Mouse (Mus musculus) layer of hippocampus, adult 2 months (tissue): ENCODE data around the gene Vav2. TPM values are rescaled to one million over a fixed set of nuclear protein-coding genes. Genes with fewer than 3 reads are reported as not detected.
A peak's percentile ranks its signal among the peaks of the same experiment; 100 is the strongest.

Experiments
- DNase-seq, 2 experiments: peaks; one replicate each; pipeline ENCODE4 v3.0.0; 2022; ENCODE audit warnings: low spot score in 2 of 2
- H3K27ac ChIP-seq: fragments of 200-600 bp; 2 replicates; pipeline ENCODE4 v1.8.1; 2022
- H3K4me3 ChIP-seq: fragments of 200-600 bp; 2 replicates; pipeline ENCODE4 v1.8.1; 2022; ENCODE audit warnings: mild to moderate bottlenecking
- CTCF ChIP-seq: fragments of 200-600 bp; conservative IDR thresholded peaks from 2 replicates; pipeline ENCODE4 v1.8.1; 2022; ENCODE audit warnings: antibody characterized with exemption, mild to moderate bottlenecking, moderate library complexity
- microRNA-seq, 2 experiments: library from miRNA; unstranded; fragments of <30 nt; microRNA quantifications; one replicate each; pipeline ENCODE4 v1.2.0; 2021
- total RNA-seq, 2 experiments: library from RNA; stranded (reverse); gene quantifications; 2 replicates each; pipeline ENCODE4 v1.2.3; 2021

Gene Vav2
- total RNA-seq, 2 experiments from 2014 or later: 10.9 to 11.0 TPM

DNA sequence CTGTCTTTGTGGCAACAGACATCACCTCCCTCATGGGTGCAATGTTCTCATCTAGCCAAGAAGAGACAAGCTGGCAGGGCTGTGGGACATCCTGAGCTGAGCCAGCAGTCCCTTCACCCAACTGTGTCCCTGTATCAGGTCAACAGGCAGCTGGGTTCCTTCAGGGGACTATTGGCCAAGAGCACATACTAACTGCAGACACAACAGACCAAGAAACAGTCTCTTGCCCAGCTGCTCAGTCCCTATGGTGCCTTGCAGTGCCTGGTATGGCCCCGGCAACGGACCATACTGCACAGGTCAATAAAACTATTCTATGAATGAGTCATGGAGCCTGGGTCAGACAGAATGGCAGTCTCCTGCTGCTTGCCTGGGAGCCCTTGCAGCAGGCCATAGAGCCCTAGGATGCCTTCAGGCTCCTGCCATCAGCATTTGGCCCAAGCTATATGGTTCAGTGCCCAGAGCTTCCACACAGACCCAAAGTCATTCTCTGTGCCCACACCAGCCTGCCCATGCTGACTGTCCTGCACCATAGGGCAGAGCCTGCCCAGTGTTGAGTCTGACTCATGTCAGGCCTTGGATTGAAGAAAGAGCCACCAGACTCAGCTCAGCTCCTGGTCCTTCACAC is 197.2 kb downstream of the Vav2 start:
- no peak for TF ChIP-seq CTCF
- no peak overlapping the region for H3K4me3 ChIP-seq
- DNase-seq: no peak
- H3K27ac ChIP-seq: peak overlapping the region; percentile 36; the same call in 1 of the 2 replicates

DNA sequence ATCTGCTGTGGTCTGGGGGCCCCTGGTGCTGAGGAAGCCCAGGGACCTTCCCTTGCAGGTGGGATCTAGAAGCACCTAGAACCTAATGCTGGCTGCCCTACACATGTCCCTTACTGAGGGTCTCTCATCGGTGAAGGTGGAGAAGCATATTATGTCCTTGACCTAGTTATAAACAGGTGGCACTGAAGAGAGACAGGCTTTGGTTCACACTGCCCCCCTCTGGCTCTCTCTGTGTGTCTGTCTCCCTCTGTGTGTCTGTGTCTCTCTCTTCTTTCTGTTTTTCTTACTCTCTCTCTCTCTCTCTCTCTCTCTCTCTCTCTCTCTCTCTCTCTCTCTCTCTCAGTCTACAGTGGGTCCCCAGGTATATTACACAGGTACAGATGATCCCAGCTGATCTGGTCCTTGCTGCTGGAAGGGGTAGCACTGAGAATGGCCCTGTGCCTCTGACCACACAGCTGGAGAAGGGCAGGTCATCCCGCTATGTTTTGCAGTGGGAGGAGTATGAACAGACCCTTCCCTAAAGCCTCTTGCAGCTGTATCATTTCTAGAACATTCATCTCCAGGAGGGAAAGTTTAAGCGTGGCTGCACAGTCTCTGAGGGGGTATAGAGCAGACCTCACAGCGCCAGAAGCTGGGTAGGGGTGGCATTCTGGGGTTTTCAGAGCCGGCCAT is 197.9 kb downstream of the Vav2 start:
- H3K27ac ChIP-seq: peak overlapping the region; percentile 39; the same call in 1 of the 2 replicates
- H3K4me3 ChIP-seq: no peak overlapping the region
- TF ChIP-seq CTCF: peak; percentile 57
- peak in 1 of 2 experiments; percentile 61 for DNase-seq

- no peak overlapping the region for H3K27ac ChIP-seq
- TF ChIP-seq CTCF: no peak
- H3K4me3 ChIP-seq: no peak overlapping the region
- DNase-seq: no peak
These were observed 200.3 kb downstream of the Vav2 start for GRCm38 (mm10) chr2:27226572-27226971.

- Histone ChIP-seq H3K27ac (peak overlapping the region; percentile 37), H3K4me3 (no peak overlapping the region)
- TF ChIP-seq CTCF: no peak
- peak; percentile 60 to 73 for DNase-seq
These were observed 203.8 kb downstream of the Vav2 start for GRCm38 (mm10) chr2:27223012-27223421.

DNA sequence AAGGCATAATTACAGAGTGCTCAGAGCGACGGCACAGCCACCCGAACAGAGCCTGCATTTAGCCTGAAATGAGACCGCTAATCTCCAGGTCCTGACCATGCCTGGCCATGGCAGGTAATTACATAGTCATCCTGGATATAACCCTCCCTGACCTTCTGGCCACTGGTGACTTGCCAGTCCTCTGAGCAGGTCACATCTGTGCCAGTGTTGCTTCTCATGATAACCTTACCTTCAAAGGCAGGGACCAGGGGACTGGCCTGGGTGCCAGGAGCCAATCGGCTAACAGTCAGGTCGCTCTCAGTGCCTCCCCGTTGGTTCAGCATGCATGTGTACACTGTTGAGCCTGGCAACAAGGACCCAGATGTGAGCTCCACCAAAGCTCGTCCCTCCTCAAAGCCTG is 208.3 kb downstream of the Vav2 start:
- H3K4me3 ChIP-seq: no peak overlapping the region
- TF ChIP-seq CTCF: no peak
- peak overlapping the region; percentile 78 for H3K27ac ChIP-seq
- no peak for DNase-seq

- H3K4me3 ChIP-seq: no peak overlapping the region
- no peak for TF ChIP-seq CTCF
- no peak for DNase-seq
- peak overlapping the region; percentile 78 for H3K27ac ChIP-seq
These were observed 208.7 kb downstream of the Vav2 start for GRCm38 (mm10) chr2:27218121-27218544.

- H3K27ac ChIP-seq: no peak overlapping the region
- no peak for TF ChIP-seq CTCF
- DNase-seq: no peak
- H3K4me3 ChIP-seq: no peak overlapping the region
These were observed 211.3 kb downstream of the Vav2 start for GRCm38 (mm10) chr2:27215537-27215936.

Small RNA genes lying within 50 kb of the gene (microRNA-seq; reads per million reads assigned to microRNA genes)
- gene Gm24049: 0 reads per million in 2 experiments
- gene Mir7578: 0 reads per million in 2 experiments

Other genes with a start within 250 kb of the Vav2 start
- gene Sardh, start 178.7 kb downstream of the Vav2 start, total RNA-seq: 1 to 10 TPM; 5.3 to 6.3 TPM
- 10 to 100 TPM; 23.6 to 24.5 TPM for gene Brd3os, start 15.3 kb upstream of the Vav2 start, total RNA-seq
- gene Brd3, start 80.6 kb upstream of the Vav2 start, total RNA-seq: 10 to 100 TPM; 43.6 to 51.8 TPM
- gene Wdr5, start 88.1 kb upstream of the Vav2 start, total RNA-seq: 10 to 100 TPM; 24.8 to 28.9 TPM
- 10 to 100 TPM; 26.9 to 29.5 TPM for gene Rxra, start 249.4 kb upstream of the Vav2 start, total RNA-seq